Mouse (Mus musculus) midbrain, embryonic 13.5 days (tissue): ENCODE measurements around the gene D430042O09Rik. TPM values are rescaled to one million over a fixed set of nuclear protein-coding genes. Genes with fewer than 3 reads are reported as not detected.

Experiments used
- ATAC-seq: fragments of 200-750 bp; cut with Nextera tagmentation; 2 replicates; pipeline ENCODE4 v1.8.0; 2017; ENCODE audit warnings: mild to moderate bottlenecking, moderate TSS enrichment, moderate library complexity
- H3K27ac ChIP-seq: fragments of 300-500 bp; sonication (generic); 2 replicates; pipeline ENCODE4 v1.5.1; 2015; ENCODE audit warnings: inconsistent platforms, mild to moderate bottlenecking, moderate library complexity
- H3K27me3 ChIP-seq: fragments of 300-500 bp; sonication (generic); 2 replicates; pipeline ENCODE4 v1.6.1; 2015; ENCODE audit warnings: mild to moderate bottlenecking, inconsistent platforms
- H3K36me3 ChIP-seq: fragments of 300-500 bp; sonication (generic); 2 replicates; pipeline ENCODE4 v1.6.1; 2015; ENCODE audit warnings: mild to moderate bottlenecking, inconsistent platforms
- H3K4me1 ChIP-seq: fragments of 300-500 bp; sonication (generic); replicated peaks from 2 replicates; pipeline ENCODE4 v1.6.1; 2015; ENCODE audit warnings: inconsistent platforms
- H3K4me2 ChIP-seq: fragments of 300-500 bp; sonication (generic); replicated peaks from 2 replicates; pipeline ENCODE4 v1.6.1; 2015; ENCODE audit warnings: moderate library complexity, mild to moderate bottlenecking, inconsistent platforms
- H3K4me3 ChIP-seq: fragments of 300-500 bp; sonication (generic); replicated peaks from 2 replicates; pipeline ENCODE4 v1.5.1; 2015; ENCODE audit warnings: mild to moderate bottlenecking, inconsistent platforms
- H3K9ac ChIP-seq: fragments of 300-500 bp; sonication (generic); replicated peaks from 2 replicates; pipeline ENCODE4 v1.6.1; 2015; ENCODE audit warnings: mild to moderate bottlenecking, inconsistent platforms
- H3K9me3 ChIP-seq: fragments of 300-500 bp; sonication (generic); 2 replicates; pipeline ENCODE4 v1.6.1; 2016; ENCODE audit warnings: mild to moderate bottlenecking, inconsistent platforms
- WGBS: fragments of 180-500 bp; shearing (Covaris S2); methylation state at CpG from one replicate; pipeline ENCODE4 v1.1.7; 2015; 5-methylcytosine and 5-hydroxymethylcytosine counted together
- polyA plus RNA-seq: library from polyadenylated mRNA; unstranded; fragments of >200 nt; fragmentation: Nextera tagmentation; extraction: Ambion mirVana; gene quantifications from 2 replicates; pipeline ENCODE4 v1.2.1, GENCODE M21; 2015

Gene D430042O09Rik
- polyA plus RNA-seq, 1 experiment from 2014 or later: 7.5 TPM

- 78% methylated on average over 3 of the region's 3 CpGs for WGBS
- H3K4me3 ChIP-seq: no peak overlapping the region
- H3K9ac ChIP-seq: no peak overlapping the region
- 0 out of 2 replicates have a peak, but pooled peaks cover 16% of the 10 kb centered on the region for H3K36me3 ChIP-seq
- H3K27me3 ChIP-seq: no peaks in the 10 kb centered on the region
- H3K9me3 ChIP-seq: no peaks in the 10 kb centered on the region
- ATAC-seq: no peak
- no peak overlapping the region for H3K27ac ChIP-seq
- H3K4me2 ChIP-seq: no peak overlapping the region
- H3K4me1 ChIP-seq: peaks cover 3% of the 10 kb centered on the region
These were observed 151.9 kb downstream of the D430042O09Rik start for GRCm38 (mm10) chr7:125859564-125859963.

DNA sequence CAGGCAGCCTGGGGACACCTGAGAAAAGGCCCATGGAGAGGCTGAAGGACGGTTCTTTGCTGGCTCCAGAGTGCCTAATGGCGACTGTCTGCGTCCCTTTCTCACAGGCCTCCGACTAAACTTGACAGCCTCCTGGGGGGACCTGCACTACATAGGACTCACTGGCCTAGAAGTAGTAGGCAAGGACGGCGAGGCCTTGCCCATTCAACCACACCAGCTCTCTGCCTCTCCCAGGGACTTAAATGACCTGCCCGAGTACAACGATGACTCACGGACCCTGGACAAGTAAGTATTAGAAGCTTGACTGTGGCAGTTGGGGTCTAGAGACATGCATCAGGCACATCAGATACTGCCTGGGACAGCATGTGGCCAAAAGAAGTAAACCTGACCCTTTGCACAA is 152.7 kb downstream of the D430042O09Rik start:
- Histone ChIP-seq H3K9me3 (no peaks in the 10 kb centered on the region), H3K4me3 (no peak overlapping the region), H3K27me3 (no peaks in the 10 kb centered on the region), H3K4me2 (no peak overlapping the region), H3K36me3 (0 out of 2 replicates have a peak, but pooled peaks cover 21% of the 10 kb centered on the region), H3K9ac (no peak overlapping the region), H3K27ac (no peak overlapping the region), H3K4me1 (peaks cover 12% of the 10 kb centered on the region)
- 93% methylated on average over 9 of the region's 9 CpGs for WGBS
- no peak for ATAC-seq

DNA sequence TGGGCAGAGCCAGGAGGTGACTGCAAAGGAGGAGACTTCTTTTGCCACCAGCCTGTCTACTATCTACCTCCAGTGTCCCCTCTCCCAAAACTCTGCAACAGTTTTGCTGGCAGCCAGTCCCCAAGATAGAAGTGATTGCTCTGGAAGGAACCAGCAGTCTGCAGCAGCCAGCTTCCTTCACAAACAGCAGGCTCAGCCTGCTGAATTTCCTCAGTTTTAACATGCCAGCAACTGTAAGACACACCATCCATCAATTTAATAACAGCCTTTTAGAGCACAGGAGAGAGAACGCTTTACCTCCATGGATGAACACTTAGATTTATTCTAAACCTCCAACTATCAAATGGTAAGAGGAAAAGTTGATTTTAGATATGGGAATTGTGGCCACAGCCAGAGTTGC is 156.3 kb downstream of the D430042O09Rik start:
- Histone ChIP-seq H3K27me3 (no peaks in the 10 kb centered on the region), H3K4me1 (peaks cover 14% of the 10 kb centered on the region), H3K4me2 (no peak overlapping the region), H3K9ac (no peak overlapping the region), H3K27ac (no peak overlapping the region; the same call in 1 of the 2 replicates), H3K4me3 (no peak overlapping the region), H3K9me3 (no peaks in the 10 kb centered on the region), H3K36me3 (0 out of 2 replicates have a peak, but pooled peaks cover 26% of the 10 kb centered on the region)
- 86% methylated on average over 1 of the region's 1 CpGs for WGBS
- ATAC-seq: no peak

GRCm38 (mm10) chr7:125865234-125865633 is 157.5 kb downstream of the D430042O09Rik start:
- H3K36me3 ChIP-seq: 0 out of 2 replicates have a peak, but pooled peaks cover 25% of the 10 kb centered on the region
- no peak overlapping the region for H3K9ac ChIP-seq
- H3K4me2 ChIP-seq: no peak overlapping the region
- ATAC-seq: no peak
- 68% methylated on average over 11 of the region's 11 CpGs for WGBS
- H3K9me3 ChIP-seq: no peaks in the 10 kb centered on the region
- H3K4me1 ChIP-seq: peaks cover 14% of the 10 kb centered on the region
- H3K4me3 ChIP-seq: no peak overlapping the region
- no peaks in the 10 kb centered on the region for H3K27me3 ChIP-seq
- no peak overlapping the region for H3K27ac ChIP-seq

- Histone ChIP-seq H3K4me1 (peaks cover 40% of the 10 kb centered on the region), H3K4me2 (no peak overlapping the region), H3K9me3 (no peaks in the 10 kb centered on the region), H3K27ac (no peak overlapping the region), H3K9ac (no peak overlapping the region), H3K36me3 (0 out of 2 replicates have a peak, but pooled peaks cover 13% of the 10 kb centered on the region), H3K27me3 (no peaks in the 10 kb centered on the region), H3K4me3 (no peak overlapping the region)
- WGBS: 81% methylated on average over 3 of the region's 3 CpGs
- no peak for ATAC-seq
These were observed 160.9 kb downstream of the D430042O09Rik start for GRCm38 (mm10) chr7:125868570-125868969.

DNA sequence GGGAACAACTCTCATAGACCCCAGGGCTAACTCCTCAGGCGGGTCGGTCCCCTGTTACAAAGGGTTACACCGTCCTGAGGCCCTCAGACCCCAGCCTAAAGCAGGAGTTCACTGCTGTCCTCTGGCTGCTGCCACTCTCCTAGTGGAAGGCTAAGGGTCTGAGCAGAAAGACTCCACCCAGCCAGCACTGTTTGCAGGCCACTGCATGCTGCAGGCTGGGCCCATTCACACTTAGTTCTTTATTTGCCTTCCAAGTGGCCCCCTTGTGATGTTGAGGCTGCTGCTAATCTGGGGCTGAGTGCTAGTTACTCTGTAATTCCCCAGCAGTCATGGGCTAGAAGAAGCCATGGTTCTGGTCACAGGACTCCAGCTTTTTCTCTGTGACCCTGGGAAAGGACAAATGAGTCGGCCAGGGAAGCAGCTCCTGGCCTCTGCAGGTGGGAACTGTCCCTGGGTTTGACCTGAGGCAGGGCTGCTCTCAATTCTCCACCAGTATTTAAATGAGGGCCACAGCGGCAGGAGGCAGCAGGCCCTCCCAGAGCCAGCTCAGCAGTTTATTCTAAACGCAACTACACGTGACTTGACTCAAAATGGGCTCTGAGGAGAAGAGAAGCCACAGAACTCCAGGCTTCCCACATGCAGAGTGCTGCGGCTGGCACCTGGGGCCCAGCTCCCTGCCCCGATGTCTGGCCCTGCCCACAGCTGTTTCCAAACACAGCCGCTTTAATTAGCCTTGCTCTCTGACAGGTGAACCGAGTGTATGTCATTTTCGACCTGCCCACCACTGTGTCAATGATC is 163.9 kb downstream of the D430042O09Rik start:
- peak overlapping the region; percentile 32; the same call in 1 of the 2 replicates for H3K9ac ChIP-seq
- H3K4me3 ChIP-seq: no peak overlapping the region
- WGBS: 21% methylated on average over 12 of the region's 12 CpGs
- H3K27me3 ChIP-seq: no peaks in the 10 kb centered on the region
- H3K36me3 ChIP-seq: 0 out of 2 replicates have a peak, but pooled peaks cover 3% of the 10 kb centered on the region
- H3K27ac ChIP-seq: peak overlapping the region; percentile 82
- ATAC-seq: peak; percentile 83
- H3K4me2 ChIP-seq: 0 out of 2 replicates have a peak overlapping the region, but pooled peaks have one; percentile 21
- peaks cover 30% of the 10 kb centered on the region for H3K4me1 ChIP-seq
- H3K9me3 ChIP-seq: no peaks in the 10 kb centered on the region

DNA sequence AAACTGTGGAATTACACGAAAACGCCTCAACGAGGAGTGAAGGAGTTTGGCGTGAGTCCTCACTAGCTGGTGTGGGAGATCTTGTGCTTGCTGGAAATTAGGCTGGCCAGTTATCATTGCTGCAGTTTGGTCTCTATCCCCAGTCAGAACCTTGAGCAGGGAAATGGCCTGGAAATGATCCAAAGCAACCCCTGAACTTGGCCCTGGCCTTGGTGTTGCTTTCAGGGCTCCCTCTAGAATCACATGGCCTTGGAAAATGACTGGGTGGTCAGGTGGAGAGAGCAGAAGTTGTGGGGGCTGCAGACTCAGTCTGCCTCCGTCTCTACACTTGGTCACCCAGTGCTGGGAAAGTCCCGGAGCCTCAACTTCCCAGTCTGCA is 164.5 kb downstream of the D430042O09Rik start:
- H3K27me3 ChIP-seq: no peaks in the 10 kb centered on the region
- H3K27ac ChIP-seq: peak overlapping the region; percentile 82
- 0 out of 2 replicates have a peak, but pooled peaks cover 3% of the 10 kb centered on the region for H3K36me3 ChIP-seq
- WGBS: 52% methylated on average over 6 of the region's 6 CpGs
- peaks cover 30% of the 10 kb centered on the region for H3K4me1 ChIP-seq
- ATAC-seq: 0 out of 2 replicates have a peak, but pooled peaks have one; percentile 16
- H3K4me3 ChIP-seq: no peak overlapping the region
- no peak overlapping the region for H3K9ac ChIP-seq
- H3K9me3 ChIP-seq: no peaks in the 10 kb centered on the region
- 0 out of 2 replicates have a peak overlapping the region, but pooled peaks have one; percentile 21 for H3K4me2 ChIP-seq

- Histone ChIP-seq H3K4me2 (no peak overlapping the region), H3K9ac (no peak overlapping the region), H3K4me3 (no peak overlapping the region), H3K36me3 (0 out of 2 replicates have a peak, but pooled peaks cover 3% of the 10 kb centered on the region), H3K4me1 (peaks cover 30% of the 10 kb centered on the region), H3K27ac (peak overlapping the region; percentile 82; the same call in 1 of the 2 replicates), H3K9me3 (no peaks in the 10 kb centered on the region), H3K27me3 (no peaks in the 10 kb centered on the region)
- ATAC-seq: no peak
- WGBS: 90% methylated on average over 3 of the region's 3 CpGs
These were observed 165.2 kb downstream of the D430042O09Rik start for GRCm38 (mm10) chr7:125872874-125873273.

- ATAC-seq: no peak
- H3K4me3 ChIP-seq: no peak overlapping the region
- H3K27me3 ChIP-seq: no peaks in the 10 kb centered on the region
- no peaks in the 10 kb centered on the region for H3K36me3 ChIP-seq
- H3K4me2 ChIP-seq: no peak overlapping the region
- no peak overlapping the region for H3K27ac ChIP-seq
- no peak overlapping the region for H3K9ac ChIP-seq
- 95% methylated on average over 6 of the region's 6 CpGs for WGBS
- H3K9me3 ChIP-seq: no peaks in the 10 kb centered on the region
- peaks cover 30% of the 10 kb centered on the region for H3K4me1 ChIP-seq
These were observed 166.3 kb downstream of the D430042O09Rik start for GRCm38 (mm10) chr7:125873971-125874495.

- 0 out of 2 replicates have a peak, but pooled peaks cover 3% of the 10 kb centered on the region for H3K4me1 ChIP-seq
- no peak overlapping the region for H3K27ac ChIP-seq
- H3K9ac ChIP-seq: no peak overlapping the region
- no peaks in the 10 kb centered on the region for H3K9me3 ChIP-seq
- no peak overlapping the region for H3K4me3 ChIP-seq
- WGBS: 74% methylated on average over 4 of the region's 4 CpGs
- H3K4me2 ChIP-seq: no peak overlapping the region
- no peak for ATAC-seq
- no peaks in the 10 kb centered on the region for H3K36me3 ChIP-seq
- no peaks in the 10 kb centered on the region for H3K27me3 ChIP-seq
These were observed 170.4 kb downstream of the D430042O09Rik start for GRCm38 (mm10) chr7:125878040-125878439.

DNA sequence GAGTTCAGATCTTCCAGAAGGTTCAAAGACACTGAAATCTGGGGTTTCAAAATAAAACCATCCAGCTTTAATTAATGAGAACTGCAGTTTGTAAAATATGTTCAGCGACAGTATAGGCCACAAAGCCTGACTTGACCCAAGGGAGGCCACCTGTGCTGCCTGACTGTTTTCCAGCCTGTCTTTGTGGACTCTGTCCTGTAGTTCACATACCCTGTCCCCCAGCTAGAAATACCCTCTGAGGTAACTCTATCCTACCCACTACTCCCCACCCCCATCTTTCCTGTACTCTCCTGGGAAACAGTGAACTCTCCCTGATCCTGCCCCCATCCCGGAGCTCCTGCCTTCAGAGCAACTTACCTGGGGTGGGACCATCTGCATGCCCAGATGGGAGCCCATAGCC is 175.5 kb downstream of the D430042O09Rik start:
- Histone ChIP-seq H3K9me3 (no peaks in the 10 kb centered on the region), H3K27ac (no peak overlapping the region), H3K4me2 (no peak overlapping the region), H3K36me3 (no peaks in the 10 kb centered on the region), H3K4me1 (peaks cover 24% of the 10 kb centered on the region), H3K9ac (no peak overlapping the region), H3K4me3 (no peak overlapping the region), H3K27me3 (no peaks in the 10 kb centered on the region)
- 79% methylated on average over 2 of the region's 2 CpGs for WGBS
- no peak for ATAC-seq

DNA sequence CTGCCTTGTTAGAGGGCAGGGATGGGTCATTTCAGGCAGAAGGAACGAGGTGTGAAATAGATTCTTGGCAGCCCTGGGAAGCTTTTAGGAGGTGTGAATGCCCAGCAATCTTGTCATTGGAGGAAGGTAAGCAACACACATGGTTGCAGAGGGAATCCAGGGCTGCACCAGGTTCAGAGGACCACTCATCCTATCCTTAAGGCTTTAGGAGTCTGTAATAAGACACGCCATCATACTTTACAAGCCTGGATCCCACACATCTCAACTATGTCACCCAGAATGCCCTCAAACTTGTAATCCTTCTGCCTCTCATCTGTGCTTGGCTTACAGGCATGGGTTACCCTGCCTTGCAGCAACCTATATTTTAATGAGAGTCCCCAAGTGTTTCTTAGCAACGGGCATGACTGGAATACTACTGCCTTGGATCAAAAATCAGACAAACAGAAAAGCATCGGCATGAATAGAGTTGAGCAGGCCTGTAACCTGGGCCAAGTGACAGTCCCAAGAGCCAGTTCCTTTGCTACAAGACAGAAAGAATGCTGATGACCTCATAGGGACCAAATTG is 178.5 kb downstream of the D430042O09Rik start:
- Histone ChIP-seq H3K27ac (0 out of 2 replicates have a peak overlapping the region, but pooled peaks have one; percentile 2), H3K4me1 (peaks cover 29% of the 10 kb centered on the region), H3K9ac (no peak overlapping the region), H3K36me3 (no peaks in the 10 kb centered on the region), H3K4me3 (no peak overlapping the region), H3K27me3 (no peaks in the 10 kb centered on the region), H3K4me2 (no peak overlapping the region), H3K9me3 (no peaks in the 10 kb centered on the region)
- 68% methylated on average over 4 of the region's 4 CpGs for WGBS
- peak; percentile 19; the same call in 1 of the 2 replicates for ATAC-seq
